ENCODE assay signal across 12 mouse cellular contexts in genomic region chr5:106089332-106089731, GRCm38 (mm10).
A peak's percentile ranks its signal among the peaks of the same experiment; 100 is the strongest.
DNase-seq lines count a peak whose midpoint lies in the region; ATAC-seq and TF ChIP-seq lines count a peak whose summit lies in the region.
"Had no signal": no experiment of that assay in that cellular context is flagged by ENCODE, and none has a peak within 500 bp of the region (broad histone marks: within the 10 kb centered on the region; RNA-seq: fewer than 3 reads in every experiment).

No protein-coding gene starts in this region.

- H3K9me3 ChIP-seq in hindbrain, embryonic 15.5 days = no peaks in the 10 kb centered on the region
- 0 out of 2 replicates have a peak, but pooled peaks cover 6% of the 10 kb centered on the region for H3K9me3 ChIP-seq in hindbrain, embryonic 13.5 days
- peaks cover 7% of the 10 kb centered on the region for H3K9me3 ChIP-seq in neural tube, embryonic 13.5 days

- H3K27me3 ChIP-seq in hindbrain, embryonic 15.5 days = no peaks in the 10 kb centered on the region
- H3K27me3 ChIP-seq in hindbrain, embryonic 13.5 days = no peaks in the 10 kb centered on the region
- H3K27me3 ChIP-seq in neural tube, embryonic 13.5 days = no peaks in the 10 kb centered on the region; the same call in 1 of the 2 replicates
- no peaks in the 10 kb centered on the region for H3K27me3 ChIP-seq in thymus, adult 2 months (ENCODE audit: control insufficient read depth, insufficient read depth, low read length)

- TF ChIP-seq CTCF in thymus, adult 2 months (IDR thresholded peaks at IDR 0.05; ENCODE audit: borderline replicate concordance, control insufficient read depth, extremely low read depth, insufficient read depth, low read length, poor library complexity) = no peak

- no peak overlapping the region for H3K4me3 ChIP-seq in hindbrain, embryonic 15.5 days
- no peak overlapping the region for H3K4me3 ChIP-seq in hindbrain, embryonic 13.5 days
- no peak overlapping the region for H3K4me3 ChIP-seq in neural tube, embryonic 13.5 days
- no peak overlapping the region for H3K4me3 ChIP-seq in thymus, adult 2 months (ENCODE audit: control insufficient read depth, insufficient read depth, low read length)

- H3K36me3 ChIP-seq in hindbrain, embryonic 15.5 days = no peaks in the 10 kb centered on the region
- no peaks in the 10 kb centered on the region for H3K36me3 ChIP-seq in hindbrain, embryonic 13.5 days
- no peaks in the 10 kb centered on the region for H3K36me3 ChIP-seq in neural tube, embryonic 13.5 days
- H3K36me3 ChIP-seq in thymus, adult 2 months (ENCODE audit: control insufficient read depth, insufficient read depth, low read length) = no peaks in the 10 kb centered on the region
- H3K36me3 ChIP-seq: G1E had no signal

- DNase-seq in neural tube, embryonic 10.5 days (ENCODE audit: extremely low spot score, low spot score) = no peak
- DNase-seq in cerebellum, adult 8-10 months = peak; percentile 76
- DNase-seq in layer of hippocampus, postnatal 36 days = peak; percentile 12 to 15
- DNase-seq in heart, postnatal 14 days = no peak
- DNase-seq in thymus, adult 2 months = no peak
- DNase-seq: heart, adult 11 months; lung, embryonic 14.5 days had no signal

- 55% methylated on average over 7 of the region's 7 CpGs for WGBS in hindbrain, embryonic 15.5 days
- 64% methylated on average over 7 of the region's 7 CpGs for WGBS in hindbrain, embryonic 13.5 days
- 64% methylated on average over 7 of the region's 7 CpGs for WGBS in neural tube, embryonic 13.5 days
- WGBS in thymus, adult 2 months = 75% methylated on average over 7 of the region's 7 CpGs

- H3K4me2 ChIP-seq in hindbrain, embryonic 15.5 days = no peak overlapping the region
- H3K4me2 ChIP-seq in hindbrain, embryonic 13.5 days = no peak overlapping the region
- H3K4me2 ChIP-seq in neural tube, embryonic 13.5 days = no peak overlapping the region
- H3K4me2 ChIP-seq: lung, embryonic 14.5 days had no signal

- TF ChIP-seq POLR2A in thymus, adult 2 months (IDR thresholded peaks at IDR 0.05; ENCODE audit: control insufficient read depth, extremely low read depth, insufficient read depth, low read length, poor library complexity) = no peak

- intact Hi-C loops in heart, postnatal 14 days (cut with DNase I) = no loop called here

- 0 out of 2 replicates have a peak, but pooled peaks have one; percentile 30 for ATAC-seq in hindbrain, embryonic 15.5 days (ENCODE audit: low FRiP score, low read depth)
- no peak for ATAC-seq in hindbrain, embryonic 13.5 days (ENCODE audit: low FRiP score)
- ATAC-seq in neural tube, embryonic 13.5 days (ENCODE audit: low read depth) = peak; percentile 23; the same call in 1 of the 2 replicates
- ATAC-seq: inflammation-experienced regulatory T-cells, adult 6 months had no signal

- 0 out of 2 replicates have a peak, but pooled peaks cover 3% of the 10 kb centered on the region for H3K4me1 ChIP-seq in hindbrain, embryonic 15.5 days (replicated peaks)
- no peaks in the 10 kb centered on the region for H3K4me1 ChIP-seq in hindbrain, embryonic 13.5 days (replicated peaks)
- H3K4me1 ChIP-seq in neural tube, embryonic 13.5 days (replicated peaks) = no peaks in the 10 kb centered on the region
- no peaks in the 10 kb centered on the region for H3K4me1 ChIP-seq in thymus, adult 2 months (replicated peaks; ENCODE audit: control insufficient read depth, insufficient read depth, low read length)

- H3K9ac ChIP-seq in hindbrain, embryonic 15.5 days = no peak overlapping the region
- no peak overlapping the region for H3K9ac ChIP-seq in hindbrain, embryonic 13.5 days
- H3K9ac ChIP-seq in neural tube, embryonic 13.5 days = no peak overlapping the region
- H3K9ac ChIP-seq: lung, embryonic 14.5 days had no signal

- no peak overlapping the region for H3K27ac ChIP-seq in hindbrain, embryonic 15.5 days (replicated peaks)
- no peak overlapping the region for H3K27ac ChIP-seq in hindbrain, embryonic 13.5 days
- H3K27ac ChIP-seq in neural tube, embryonic 13.5 days (replicated peaks) = no peak overlapping the region
- H3K27ac ChIP-seq in thymus, adult 2 months (ENCODE audit: control insufficient read depth, insufficient read depth, low read length) = no peak overlapping the region

Comparison
In these comparisons a context has a peak if more than half of its experiments do, and no peak if none do; other contexts are left out.
1. DNase-seq: peak in cerebellum, adult 8-10 months (single experiment) and layer of hippocampus, postnatal 36 days (2 of 2); none in neural tube, embryonic 10.5 days (single experiment), heart, postnatal 14 days (0 of 2) and thymus, adult 2 months (single experiment).